Mouse (Mus musculus) heart, adult 8-10 months (tissue): ENCODE measurements around the gene Trpv2. TPM values are rescaled to one million over a fixed set of nuclear protein-coding genes. Genes with fewer than 3 reads are reported as not detected.

ENCODE experiments used
- DNase-seq: peaks from one replicate; pipeline ENCODE4 v3.0.0; 2022; ENCODE audit warnings: low spot score
- total RNA-seq, 4 experiments: library from RNA; stranded (reverse); gene quantifications; 2 replicates each; pipeline ENCODE4 v1.2.4; 2022

Trpv2 gene
- 1 to 10 TPM; 1.6 to 4.1 (median 1.8) TPM for total RNA-seq

DNA sequence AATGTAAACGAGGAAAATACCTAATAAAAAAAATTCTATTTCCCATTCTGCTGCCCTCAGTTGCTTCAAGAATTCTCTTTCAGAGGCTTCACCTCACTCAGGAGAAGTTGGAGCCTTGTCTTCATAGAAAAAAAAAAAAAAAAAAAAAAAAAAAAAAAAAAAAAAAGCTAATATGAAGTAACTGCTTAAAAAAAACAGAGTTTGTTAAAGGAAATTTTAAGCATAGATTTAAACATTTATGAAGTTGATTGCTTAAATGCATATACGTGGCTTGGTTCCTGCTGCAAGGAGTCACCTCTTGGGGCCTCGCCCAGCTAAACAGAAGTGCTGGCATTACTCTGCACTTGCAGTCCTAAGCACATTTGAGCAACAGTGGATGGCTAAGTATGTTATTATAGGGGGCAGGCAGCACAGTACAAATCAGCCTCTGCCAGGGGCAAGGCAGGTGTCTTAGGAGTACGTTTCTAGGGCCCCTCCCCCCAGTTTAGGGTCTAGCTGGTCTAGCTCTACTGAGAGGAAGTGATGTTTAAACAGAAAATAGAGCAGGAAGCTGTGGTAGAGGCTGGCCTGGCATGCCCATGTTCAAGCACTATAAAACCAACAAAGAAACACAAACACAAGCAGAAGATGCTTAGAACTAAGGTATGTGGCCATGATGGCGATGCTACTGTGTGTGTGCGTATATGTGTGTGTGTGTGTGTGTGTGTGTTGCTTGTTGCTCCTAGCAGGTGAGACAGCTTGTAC is at the start of gene Trpv2:
Trpv2 (plus strand) TSS at position 528 of the 744 bp plus-strand sequence.
- no peak for DNase-seq

GRCm38 (mm10) chr11:62537089-62537488 is 37.2 kb upstream of the Trpv2 start:
- no peak for DNase-seq

DNA sequence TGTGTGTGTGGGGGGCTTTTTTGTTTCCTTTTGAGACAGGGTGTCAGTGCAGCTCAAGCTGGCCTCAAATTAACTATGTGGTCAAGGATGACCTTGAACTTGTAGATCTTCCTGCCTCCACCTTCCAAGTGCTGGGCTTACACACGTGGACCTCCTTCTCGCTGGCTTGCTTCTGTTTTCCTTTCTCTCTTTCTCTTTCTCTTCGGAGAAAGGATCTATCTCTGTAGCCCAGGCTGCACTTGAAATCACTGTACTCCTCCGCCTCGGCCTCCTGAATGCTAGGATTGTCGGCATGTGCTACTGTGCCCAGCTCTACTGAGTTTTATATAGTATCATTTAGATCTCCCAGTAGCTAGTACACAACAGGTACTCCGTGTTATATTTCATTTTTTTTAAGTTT is 36.7 kb upstream of the Trpv2 start:
- no peak for DNase-seq

DNA sequence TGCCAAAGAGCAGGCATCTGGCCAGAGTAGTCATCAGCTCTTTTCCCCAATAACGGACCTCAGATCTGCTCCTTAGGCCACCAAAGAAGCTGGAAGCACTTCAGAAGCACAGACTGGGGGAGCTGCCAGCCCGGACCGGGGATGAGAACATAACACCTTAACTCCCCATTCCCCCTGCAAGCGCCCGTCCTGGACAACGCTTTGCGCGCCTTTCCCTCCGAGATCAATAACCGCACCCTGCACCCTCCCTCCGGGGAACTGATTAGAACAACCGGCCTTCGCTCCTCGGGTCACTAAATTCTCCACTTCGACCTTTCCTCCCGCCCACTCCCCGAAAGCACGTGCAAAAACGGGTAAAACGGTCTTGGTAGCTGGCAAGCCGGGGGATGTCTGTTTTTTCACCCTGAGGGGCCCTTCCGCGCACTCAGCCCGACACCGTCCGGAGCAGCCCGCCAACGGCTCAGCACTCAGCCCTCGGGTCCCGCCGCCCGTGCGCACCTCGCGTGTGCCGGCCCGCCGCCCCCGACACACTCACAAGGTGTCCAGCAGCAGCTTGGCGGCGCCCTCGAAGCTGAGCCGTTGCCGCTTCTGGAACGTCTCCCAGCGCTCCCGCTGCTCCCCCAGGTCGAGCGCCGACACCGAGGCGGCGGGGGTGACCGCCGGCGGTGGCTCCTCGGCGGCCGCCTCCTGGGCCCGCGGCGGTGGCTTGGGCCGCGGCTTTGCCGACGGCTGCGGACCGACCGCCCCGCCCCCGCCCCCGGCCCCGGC is 35.8 kb upstream of the Trpv2 start:
- peak; percentile 25 for DNase-seq

DNA sequence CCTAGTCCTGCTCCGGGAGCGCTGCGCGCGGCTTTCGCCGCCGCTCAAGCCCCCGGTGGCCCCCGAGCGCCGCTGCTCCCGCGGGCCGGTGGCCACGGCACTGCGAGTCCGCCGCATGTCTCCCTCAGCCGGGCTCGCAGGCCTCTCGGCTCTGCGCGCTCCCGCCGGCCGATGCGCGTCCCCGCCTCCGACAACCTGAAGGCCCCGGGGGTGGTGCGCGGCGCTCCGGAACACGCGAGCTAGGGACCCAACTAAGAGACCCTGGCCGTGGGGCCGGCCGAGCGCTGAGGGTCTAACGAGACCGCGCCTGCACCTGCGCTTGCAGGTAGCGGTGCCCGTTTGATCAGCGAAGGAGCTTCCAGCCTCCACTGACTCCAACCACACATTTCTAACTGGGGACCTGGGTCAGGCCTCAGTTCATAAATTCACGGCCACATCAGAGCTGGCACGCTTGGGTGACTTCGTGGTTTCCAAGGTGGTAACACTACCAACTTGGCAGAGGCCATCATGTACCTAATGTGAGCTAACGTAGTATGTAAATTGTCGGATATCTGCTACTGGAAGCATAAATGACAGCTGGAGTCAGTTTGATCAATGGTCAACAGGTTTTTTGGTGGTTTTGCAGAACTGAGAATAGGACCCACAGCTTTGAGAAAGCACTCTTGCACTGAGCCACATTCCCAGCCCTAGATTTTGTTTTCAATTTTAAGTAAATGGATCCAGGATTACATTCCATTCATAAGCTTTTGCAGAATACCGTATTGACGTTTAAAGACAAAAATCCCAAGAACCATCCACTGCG is 35.0 kb upstream of the Trpv2 start, which contains the start of gene Cenpv:
Cenpv (minus strand) TSS at position 173 of the 802 bp plus-strand sequence.
- peak; percentile 38 for DNase-seq

DNA sequence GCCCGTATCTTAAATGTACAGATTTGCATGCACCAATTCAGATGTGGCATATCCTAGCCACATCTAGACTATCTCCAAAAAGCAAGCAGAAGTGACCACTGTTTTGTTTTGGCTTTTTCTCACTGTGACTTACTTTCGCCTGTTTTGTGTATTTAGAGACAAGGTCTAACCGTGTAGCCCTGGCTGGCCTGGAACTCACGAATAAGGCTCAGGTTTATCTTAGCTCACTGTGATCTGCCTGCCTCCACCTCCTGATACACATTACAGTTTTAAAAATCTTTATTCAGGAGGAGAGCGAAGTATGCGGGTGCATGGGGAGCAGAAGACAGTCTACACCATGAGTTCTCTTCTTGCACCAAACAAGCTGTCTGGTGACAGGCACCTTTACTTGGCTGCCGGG is 34.1 kb upstream of the Trpv2 start:
- no peak for DNase-seq

- no peak for DNase-seq
Observed at GRCm38 (mm10) chr11:62540969-62541368, 33.3 kb upstream of the Trpv2 start.

- DNase-seq, result no peak
Observed at GRCm38 (mm10) chr11:62541581-62541980, 32.7 kb upstream of the Trpv2 start.

DNA sequence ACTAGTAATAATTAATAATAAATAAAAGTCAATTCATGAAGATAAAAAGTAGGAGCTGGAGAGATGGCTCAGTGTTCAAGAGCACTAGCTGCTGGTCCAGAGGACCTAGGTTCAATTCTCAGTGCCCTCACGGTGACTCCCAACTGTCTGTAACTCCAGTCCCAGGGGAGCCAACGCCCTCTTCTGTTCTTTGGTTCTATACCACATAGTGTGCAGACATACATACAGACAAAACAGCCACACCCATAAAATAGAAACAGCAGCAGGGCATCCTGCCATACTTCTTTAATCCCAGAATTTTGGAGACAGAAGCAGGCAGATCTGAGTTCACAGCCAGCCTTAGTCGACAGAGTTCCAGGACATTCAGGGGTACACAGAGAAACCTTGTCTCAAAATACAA is 30.3 kb upstream of the Trpv2 start:
- DNase-seq, result no peak

- peak; percentile 79 for DNase-seq
Observed at GRCm38 (mm10) chr11:62549782-62550181, 24.5 kb upstream of the Trpv2 start.

DNA sequence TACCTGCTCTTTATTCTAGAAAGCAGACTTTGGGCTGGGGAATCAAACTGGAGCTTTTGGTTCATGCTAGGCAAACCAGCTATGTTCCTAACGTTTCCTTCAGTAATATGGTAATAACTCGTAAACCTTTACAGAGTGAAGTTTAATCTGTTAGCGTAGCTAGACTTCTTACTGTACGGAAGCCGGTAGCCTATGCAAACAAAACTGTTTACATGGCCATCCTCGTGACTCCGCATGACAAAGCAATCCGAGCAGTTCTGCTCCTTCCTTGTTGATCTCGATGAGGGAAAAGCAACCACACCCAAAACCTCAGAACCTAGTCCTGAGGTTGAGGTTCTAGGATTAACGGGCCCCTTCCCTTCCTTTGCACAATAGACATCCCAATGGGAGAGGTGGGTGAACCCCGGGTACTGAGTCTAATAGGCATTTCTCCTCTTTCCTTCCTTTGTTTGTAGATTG is 24.0 kb upstream of the Trpv2 start:
- DNase-seq, result peak; percentile 83

GRCm38 (mm10) chr11:62550727-62551225 is 23.5 kb upstream of the Trpv2 start, which contains the start of gene Ubb:
Ubb (plus strand) TSS chr11:62551171.
- peak; percentile 99 for DNase-seq

DNA sequence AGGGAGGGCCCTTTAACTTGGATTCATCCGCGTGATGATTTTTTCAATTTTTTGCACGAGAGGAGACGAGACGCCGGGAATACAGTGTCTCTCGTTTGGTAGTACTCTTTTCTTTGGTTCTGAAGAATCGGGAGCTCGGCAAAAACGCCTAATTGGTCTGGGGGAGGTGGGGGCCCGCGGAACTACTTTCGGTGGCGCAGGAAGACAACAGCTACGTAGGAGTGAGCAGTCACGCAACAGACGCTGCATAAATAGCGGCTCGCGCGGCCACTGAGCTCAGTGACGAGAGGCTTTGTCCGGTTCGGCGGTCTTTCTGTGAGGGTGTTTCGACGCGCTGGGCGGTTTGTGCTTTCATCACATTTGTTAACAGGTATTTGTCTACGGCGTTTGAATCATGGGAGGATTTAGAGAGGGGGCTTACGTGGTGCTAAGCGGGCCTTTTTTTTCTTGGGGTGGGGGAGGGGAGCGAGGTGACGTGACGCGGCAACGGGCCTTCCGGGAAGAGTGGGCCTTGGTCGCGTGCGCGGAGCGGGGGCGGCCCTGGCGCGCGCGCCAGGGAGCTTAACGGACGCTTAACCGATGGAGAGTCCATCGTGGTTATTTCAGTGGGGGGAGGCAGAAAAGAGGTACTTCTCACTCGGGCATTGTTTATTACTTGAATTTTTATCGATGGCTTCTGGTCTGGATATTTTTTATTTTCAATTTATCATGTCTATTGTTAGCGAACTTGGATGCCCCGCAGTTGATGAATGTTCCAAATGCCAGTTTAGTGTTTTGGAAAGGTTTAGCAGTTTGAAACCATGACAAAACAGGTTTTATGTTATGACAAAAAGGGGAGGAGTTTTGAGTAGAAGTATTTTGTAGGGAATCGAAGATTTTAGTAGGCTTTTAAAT is 22.8 kb upstream of the Trpv2 start:
- DNase-seq, result peak; percentile 91

GRCm38 (mm10) chr11:62553186-62553585 is 21.1 kb upstream of the Trpv2 start:
- no peak for DNase-seq

- DNase-seq, result no peak
Observed at GRCm38 (mm10) chr11:62553633-62554032, 20.7 kb upstream of the Trpv2 start.

GRCm38 (mm10) chr11:62554163-62554855 is 20.0 kb upstream of the Trpv2 start:
- no peak for DNase-seq

DNA sequence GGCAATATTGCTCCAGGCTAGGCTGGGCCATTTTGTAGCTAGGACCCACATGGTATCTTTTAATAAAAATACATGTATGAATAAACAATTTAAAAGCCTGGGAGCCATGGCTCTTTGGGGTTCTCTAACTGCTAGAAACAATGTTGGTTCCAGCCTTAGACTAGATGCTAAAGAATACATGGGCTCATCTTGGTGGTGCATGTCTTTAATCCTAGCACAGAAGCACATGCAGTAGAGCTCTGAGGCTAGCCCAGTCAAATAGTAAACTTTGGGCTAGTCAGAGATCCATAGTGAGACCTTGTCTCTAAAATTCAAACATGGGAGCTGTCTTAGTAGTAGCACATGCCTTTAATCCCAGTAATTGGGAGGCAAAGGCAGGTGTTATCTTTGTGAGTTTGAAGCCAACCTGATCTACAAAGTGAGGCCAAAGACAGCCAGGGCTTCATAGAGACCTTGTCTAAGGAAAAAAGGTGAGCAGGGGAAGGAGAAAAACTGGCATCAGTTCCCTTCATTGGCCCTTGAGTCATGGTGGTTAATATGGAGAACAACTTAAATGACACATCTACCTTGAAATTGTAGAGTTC is 19.3 kb upstream of the Trpv2 start:
- DNase-seq, result no peak

DNA sequence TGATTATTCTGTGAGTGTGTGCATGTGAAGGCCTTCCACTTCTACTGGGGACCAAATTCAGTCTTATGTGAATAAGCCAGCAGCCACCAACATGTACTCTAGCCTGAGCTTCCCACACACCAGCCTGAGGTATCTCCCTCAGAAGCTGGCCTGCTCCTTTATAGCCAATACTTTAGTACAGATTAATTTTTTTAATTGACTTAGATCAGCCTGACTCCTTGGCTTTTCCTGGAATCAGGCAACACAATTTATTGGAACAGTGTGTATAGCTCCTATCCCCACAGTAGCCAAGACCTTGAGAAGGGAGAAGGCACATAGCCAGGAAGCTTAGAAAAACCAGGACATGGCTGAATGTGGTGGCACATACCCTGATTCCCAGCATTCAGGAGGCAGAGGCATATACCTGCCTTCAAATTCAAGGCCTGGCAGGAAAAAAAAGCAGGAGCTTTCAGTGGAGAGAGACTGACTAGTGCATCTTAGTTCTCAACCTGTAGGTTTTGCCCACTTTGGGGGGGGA is 18.3 kb upstream of the Trpv2 start:
- DNase-seq, result peak; percentile 17

- DNase-seq, result no peak
Observed at GRCm38 (mm10) chr11:62557205-62557604, 17.1 kb upstream of the Trpv2 start.
